Mouse (Mus musculus) heart, postnatal 0 days (tissue): ENCODE results near the gene Pdx1. TPM values are rescaled to one million over a fixed set of nuclear protein-coding genes. Genes with fewer than 3 reads are reported as not detected.

Source experiments
- ATAC-seq: fragments of 200-750 bp; cut with Nextera tagmentation; 2 replicates; pipeline ENCODE4 v1.8.0; 2017; ENCODE audit warnings: low read depth, moderate number of reproducible peaks, moderate library complexity; ENCODE audit not compliant: insufficient read depth
- DNase-seq: peaks from one replicate; pipeline ENCODE4 v3.0.0-alpha.2; 2016; ENCODE audit warnings: low spot score
- H3K27ac ChIP-seq: fragments of 300-500 bp; sonication (generic); 2 replicates; pipeline ENCODE4 v1.5.1; 2014; ENCODE audit warnings: low read depth, mild to moderate bottlenecking
- H3K27me3 ChIP-seq: fragments of 300-500 bp; sonication (generic); 2 replicates; pipeline ENCODE4 v1.6.1; 2014; ENCODE audit warnings: low read length, mixed read lengths; ENCODE audit not compliant: control insufficient read depth, insufficient read depth
- H3K36me3 ChIP-seq: fragments of 300-500 bp; sonication (generic); replicated peaks from 2 replicates; pipeline ENCODE4 v1.6.1; 2014; ENCODE audit warnings: low read length, mixed read lengths; ENCODE audit not compliant: control insufficient read depth, insufficient read depth
- H3K4me1 ChIP-seq: fragments of 300-500 bp; sonication (generic); 2 replicates; pipeline ENCODE4 v1.6.1; 2014; ENCODE audit warnings: antibody characterized with exemption; ENCODE audit not compliant: control insufficient read depth, insufficient read depth
- H3K4me2 ChIP-seq: fragments of 300-500 bp; sonication (generic); 2 replicates; pipeline ENCODE4 v1.6.1; 2014; ENCODE audit warnings: low read depth, mild to moderate bottlenecking, low read length, moderate library complexity
- H3K4me3 ChIP-seq: fragments of 300-500 bp; sonication (generic); 2 replicates; pipeline ENCODE4 v1.5.1; 2014; ENCODE audit warnings: low read depth, low read length
- H3K9ac ChIP-seq: fragments of 300-500 bp; sonication (generic); replicated peaks from 2 replicates; pipeline ENCODE4 v1.6.1; 2014; ENCODE audit warnings: low read depth, low read length, mixed read lengths
- H3K9me3 ChIP-seq: fragments of 300-500 bp; sonication (generic); replicated peaks from 2 replicates; pipeline ENCODE4 v1.6.1; 2016; ENCODE audit warnings: low read length; ENCODE audit not compliant: control insufficient read depth
- CTCF ChIP-seq: IDR thresholded peaks from 2 replicates; pipeline ENCODE4 v1.5.1; 2016; ENCODE audit warnings: antibody characterized with exemption, control low read depth, low read depth
- EP300 ChIP-seq: IDR thresholded peaks from 2 replicates; pipeline ENCODE4 v1.6.1; 2016; ENCODE audit warnings: antibody characterized with exemption, low read depth
- WGBS: fragments of 180-500 bp; shearing (Covaris S2); extraction: QIAGEN DNeasy Blood & Tissue Kit; methylation state at CpG from one replicate; pipeline ENCODE4 v1.1.7; 2014; 5-methylcytosine and 5-hydroxymethylcytosine counted together
- polyA plus RNA-seq: library from polyadenylated mRNA; unstranded; fragments of >200 nt; fragmentation: Nextera tagmentation; extraction: Ambion mirVana; gene quantifications from 2 replicates; pipeline ENCODE4 v1.2.1, GENCODE M21; 2015
- total RNA-seq: library from RNA; depleted of rRNA; stranded (reverse); fragments of >200 nt; gene quantifications from 2 replicates; pipeline ENCODE4 v1.2.3, GENCODE M21; 2014; ENCODE audit warnings: low replicate concordance

Gene Pdx1
- total and polyA plus RNA-seq, 2 experiments from 2014 or later, result not detected

DNA sequence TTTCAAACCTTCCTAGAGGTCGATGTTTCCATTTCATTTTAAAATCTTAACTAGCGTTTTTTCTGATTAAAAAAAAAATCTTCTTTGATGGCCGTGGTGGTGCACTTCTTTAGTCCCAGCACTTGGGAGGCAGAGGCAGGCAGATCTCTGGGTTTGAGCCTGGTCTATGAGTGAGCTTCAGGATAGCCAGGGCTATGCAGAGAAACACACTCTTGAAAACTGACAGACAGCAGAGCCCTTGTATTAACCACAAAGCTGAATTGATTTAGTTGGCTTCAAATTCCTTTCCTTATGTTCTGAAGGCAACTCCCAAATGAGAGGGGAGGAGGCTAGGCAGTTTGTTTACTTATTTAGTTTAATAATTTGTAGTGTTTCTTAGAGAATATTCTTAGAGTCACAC, 6.0 kb downstream of the Pdx1 start:
- DNase-seq, result no peak
- Histone ChIP-seq H3K9ac (no peak overlapping the region), H3K4me2 (no peak overlapping the region), H3K4me1 (no peaks in the 10 kb centered on the region), H3K4me3 (no peak overlapping the region), H3K27ac (no peak overlapping the region), H3K9me3 (no peaks in the 10 kb centered on the region), H3K27me3 (peaks cover 97% of the 10 kb centered on the region), H3K36me3 (no peaks in the 10 kb centered on the region)
- TF ChIP-seq EP300, result no peak
- no peak for ATAC-seq
- WGBS, result 13% methylated on average over 3 of the region's 3 CpGs

- Histone ChIP-seq H3K4me1 (no peaks in the 10 kb centered on the region), H3K27ac (no peak overlapping the region), H3K4me2 (no peak overlapping the region), H3K9me3 (no peaks in the 10 kb centered on the region), H3K9ac (no peak overlapping the region), H3K27me3 (peaks cover 96% of the 10 kb centered on the region), H3K36me3 (no peaks in the 10 kb centered on the region), H3K4me3 (0 out of 2 replicates have a peak overlapping the region, but pooled peaks have one; percentile 15)
- DNase-seq (no peak), ATAC-seq (no peak)
- TF ChIP-seq CTCF (no peak), EP300 (no peak)
- WGBS, result 2% methylated on average over 18 of the region's 18 CpGs
Observed at GRCm38 (mm10) chr5:147276701-147277546, 7.2 kb downstream of the Pdx1 start.

GRCm38 (mm10) chr5:147277547-147277925, 7.8 kb downstream of the Pdx1 start:
- DNase-seq (no peak), ATAC-seq (no peak)
- Histone ChIP-seq H3K4me2 (no peak overlapping the region), H3K4me3 (0 out of 2 replicates have a peak overlapping the region, but pooled peaks have one; percentile 15), H3K4me1 (no peaks in the 10 kb centered on the region), H3K27me3 (peaks cover 92% of the 10 kb centered on the region), H3K36me3 (no peaks in the 10 kb centered on the region), H3K9ac (no peak overlapping the region), H3K27ac (no peak overlapping the region), H3K9me3 (no peaks in the 10 kb centered on the region)
- TF ChIP-seq EP300, result no peak
- no peak for TF ChIP-seq CTCF
- 0% methylated on average over 13 of the region's 13 CpGs for WGBS

GRCm38 (mm10) chr5:147284365-147284764, 14.6 kb downstream of the Pdx1 start:
- no peak overlapping the region for H3K4me3 ChIP-seq
- H3K27ac ChIP-seq, result no peak overlapping the region
- peaks cover 31% of the 10 kb centered on the region for H3K27me3 ChIP-seq
- WGBS, result 71% methylated on average over 4 of the region's 4 CpGs
- H3K36me3 ChIP-seq, result no peaks in the 10 kb centered on the region
- H3K9ac ChIP-seq, result no peak overlapping the region
- no peak for DNase-seq
- no peak overlapping the region for H3K4me2 ChIP-seq
- TF ChIP-seq CTCF, result no peak
- TF ChIP-seq EP300, result no peak
- H3K4me1 ChIP-seq, result no peaks in the 10 kb centered on the region
- no peak for ATAC-seq
- H3K9me3 ChIP-seq, result no peaks in the 10 kb centered on the region

- Histone ChIP-seq H3K9ac (no peak overlapping the region), H3K36me3 (no peaks in the 10 kb centered on the region), H3K4me1 (0 out of 2 replicates have a peak, but pooled peaks cover 4% of the 10 kb centered on the region), H3K27me3 (peaks cover 52% of the 10 kb centered on the region), H3K9me3 (no peaks in the 10 kb centered on the region), H3K4me3 (no peak overlapping the region), H3K27ac (no peak overlapping the region), H3K4me2 (no peak overlapping the region)
- 22% methylated on average over 16 of the region's 16 CpGs for WGBS
- no peak for DNase-seq
- ATAC-seq, result no peak
- no peak for TF ChIP-seq CTCF
- no peak for TF ChIP-seq EP300
Observed at GRCm38 (mm10) chr5:147291764-147292505, 22.2 kb downstream of the Pdx1 start.
